Comparison of ENCODE assay signal across 15 mouse cellular contexts in the genomic region with DNA sequence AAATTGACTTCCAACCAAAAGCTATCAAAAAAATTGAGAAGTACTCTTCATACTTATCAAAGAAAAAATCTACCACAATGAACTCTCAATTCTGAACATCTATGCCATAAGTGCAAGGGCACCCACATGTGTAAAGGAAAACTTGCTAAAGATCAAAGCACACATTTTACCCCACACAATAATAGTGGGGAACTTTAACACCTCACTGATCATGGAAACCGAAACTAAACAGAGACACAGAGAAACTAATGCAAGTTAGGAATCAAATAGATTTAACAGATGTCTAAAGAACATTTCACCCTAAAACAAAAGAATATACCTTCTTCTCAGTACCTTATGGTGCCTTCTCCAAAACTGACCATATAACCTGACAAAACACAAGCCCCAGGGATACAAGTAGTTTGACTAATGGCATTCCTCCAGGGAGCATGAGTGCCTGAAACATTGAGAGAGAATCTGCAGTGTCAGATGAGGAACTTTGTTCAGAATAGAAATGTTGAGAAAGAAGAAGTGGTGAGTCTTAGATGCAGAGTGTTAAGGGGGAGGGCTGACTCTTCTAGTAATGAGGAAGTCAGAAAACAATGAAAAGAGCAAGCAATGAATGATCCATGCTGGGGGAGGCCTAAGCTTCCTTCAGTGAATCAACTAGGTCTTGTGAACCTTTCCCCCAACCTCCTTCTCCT. TPM values are rescaled to one million over a fixed set of nuclear protein-coding genes. Genes with fewer than 3 reads are reported as not detected.
DNase-seq lines count a peak whose midpoint lies in the region; ATAC-seq and TF ChIP-seq lines count a peak whose summit lies in the region.
"Had no signal": no experiment of that assay in that cellular context is flagged by ENCODE, and none has a peak within 500 bp of the region (broad histone marks: within the 10 kb centered on the region; RNA-seq: fewer than 3 reads in every experiment).

No protein-coding gene starts in this region.

- no peaks in the 10 kb centered on the region for H3K4me1 ChIP-seq in midbrain, embryonic 16.5 days (ENCODE audit: control insufficient read depth, insufficient read depth, low read length)
- H3K4me1 ChIP-seq: embryonic facial prominence, embryonic 13.5 days; limb, embryonic 15.5 days had no signal

- H3K36me3 ChIP-seq in midbrain, embryonic 16.5 days (ENCODE audit: control insufficient read depth, insufficient read depth, low read length), result no peaks in the 10 kb centered on the region
- H3K36me3 ChIP-seq: embryonic facial prominence, embryonic 13.5 days; limb, embryonic 15.5 days had no signal

- H3K9ac ChIP-seq in midbrain, embryonic 16.5 days (ENCODE audit: low read depth, low read length), result no peak overlapping the region
- H3K9ac ChIP-seq: embryonic facial prominence, embryonic 13.5 days; limb, embryonic 15.5 days had no signal

- no peak overlapping the region for H3K4me3 ChIP-seq in layer of hippocampus, adult 2 months
- no peak overlapping the region for H3K4me3 ChIP-seq in midbrain, embryonic 16.5 days (ENCODE audit: low read depth, low read length)
- H3K4me3 ChIP-seq: embryonic facial prominence, embryonic 13.5 days; limb, embryonic 15.5 days; myocyte had no signal

- H3K9me3 ChIP-seq in midbrain, embryonic 16.5 days (replicated peaks; ENCODE audit: control insufficient read depth, low read length, poor library complexity, severe bottlenecking), result no peaks in the 10 kb centered on the region
- H3K9me3 ChIP-seq: embryonic facial prominence, embryonic 13.5 days; limb, embryonic 15.5 days had no signal

- peak in 1 of 2 experiments; percentile 1 for DNase-seq in layer of hippocampus, adult 2 months (ENCODE audit: low spot score in 2 of 2)
- DNase-seq in layer of hippocampus, postnatal 36 days, result no peak
- peak; percentile 48 to 49 for DNase-seq in B cell, adult 2 months
- peak; percentile 94 for DNase-seq in MEL-GATA-1-ER (ENCODE audit: extremely low read depth, low read depth)
- no peak for DNase-seq in right cerebral cortex, postnatal 10 days (ENCODE audit: low spot score in 2 of 2)
- no peak for DNase-seq in urinary bladder, adult 2 months (ENCODE audit: low spot score)
- DNase-seq: cerebellum, adult 18-20 months had no signal

- TF ChIP-seq CTCF in layer of hippocampus, adult 2 months (conservative IDR thresholded peaks at IDR 0.05), result no peak

- H3K27ac ChIP-seq in layer of hippocampus, adult 2 months, result 0 out of 2 replicates have a peak overlapping the region, but pooled peaks have one; percentile 23
- no peak overlapping the region for H3K27ac ChIP-seq in midbrain, embryonic 16.5 days (ENCODE audit: low read length)
- H3K27ac ChIP-seq: embryonic facial prominence, embryonic 13.5 days; hindbrain, postnatal 0 days; limb, embryonic 15.5 days had no signal

- H3K27me3 ChIP-seq in midbrain, embryonic 16.5 days (ENCODE audit: control insufficient read depth, insufficient read depth, low read depth, low read length), result no peaks in the 10 kb centered on the region
- H3K27me3 ChIP-seq: embryonic facial prominence, embryonic 13.5 days; limb, embryonic 15.5 days had no signal

- no peak overlapping the region for H3K4me2 ChIP-seq in midbrain, embryonic 16.5 days (ENCODE audit: low read length)
- H3K4me2 ChIP-seq: embryonic facial prominence, embryonic 13.5 days; heart, embryonic 11.5 days; limb, embryonic 15.5 days had no signal

- 80% methylated on average over 1 of the region's 1 CpGs for WGBS in midbrain, embryonic 16.5 days

- ATAC-seq in megakaryocyte, adult 5-6 weeks (ENCODE audit: poor library complexity, severe bottlenecking), result peak; percentile 72
- no peak for ATAC-seq in midbrain, embryonic 16.5 days
- ATAC-seq: hindbrain, postnatal 0 days had no signal

RNA-seq across cellular contexts. Expression of a gene that starts 26.7 kb away (rescaled TPM):
- total RNA-seq in layer of hippocampus, adult 2 months (2021), result not detected
- total RNA-seq in layer of hippocampus, postnatal 36 days (2021), result not detected
- 18.4 and 53.3 TPM in 2 replicates for total RNA-seq in megakaryocyte, adult 5-6 weeks (2015)
- total RNA-seq in megakaryocyte, adult 5-6 weeks (2017), result 25.7 and 36.4 TPM in 2 replicates
- polyA plus RNA-seq in urinary bladder, adult 2 months (2012; rRNA removed), result 5.4 and 8.1 TPM in 2 replicates
- not detected in 2 replicates for polyA plus RNA-seq in midbrain, embryonic 16.5 days (2015; fragmentation: Nextera tagmentation; extraction: Ambion mirVana)
- total RNA-seq: hindbrain, postnatal 0 days had no signal
- polyA plus RNA-seq: heart, embryonic 11.5 days; hindbrain, postnatal 0 days; myocyte had no signal

RNA-seq across cellular contexts. Expression of a gene that starts 26.7 kb away (rescaled TPM):
- total RNA-seq in layer of hippocampus, adult 2 months (2021), result not detected
- under 1 TPM in 1 of 2 experiments, not detected in 1; 0.25 TPM for total RNA-seq in layer of hippocampus, postnatal 36 days (2021)
- 418 and 485 TPM in 2 replicates for total RNA-seq in megakaryocyte, adult 5-6 weeks (2015)
- total RNA-seq in megakaryocyte, adult 5-6 weeks (2017), result 237 and 284 TPM in 2 replicates
- 10.4 and 12.4 TPM in 2 replicates for polyA plus RNA-seq in urinary bladder, adult 2 months (2012; rRNA removed)
- polyA plus RNA-seq in midbrain, embryonic 16.5 days (2015; fragmentation: Nextera tagmentation; extraction: Ambion mirVana), result 0.29 TPM in 1 of 2 replicates, not detected in the other
- total RNA-seq: hindbrain, postnatal 0 days had no signal
- polyA plus RNA-seq: heart, embryonic 11.5 days; myocyte had no signal

RNA-seq across cellular contexts. Expression of a gene that starts 37.0 kb away (rescaled TPM):
- under 1 TPM in 1 of 2 experiments, not detected in 1; 0.15 TPM for total RNA-seq in layer of hippocampus, adult 2 months (2021)
- under 1 TPM in 1 of 2 experiments, not detected in 1; 0.46 TPM for total RNA-seq in layer of hippocampus, postnatal 36 days (2021)
- 925 and 1,007 TPM in 2 replicates for total RNA-seq in megakaryocyte, adult 5-6 weeks (2015)
- 681 and 727 TPM in 2 replicates for total RNA-seq in megakaryocyte, adult 5-6 weeks (2017)
- 18.3 and 25.4 TPM in 2 replicates for polyA plus RNA-seq in urinary bladder, adult 2 months (2012; rRNA removed)
- 0.63 and 0.78 TPM in 2 replicates for polyA plus RNA-seq in midbrain, embryonic 16.5 days (2015; fragmentation: Nextera tagmentation; extraction: Ambion mirVana)
- total RNA-seq: layer of hippocampus, postnatal 14 days had no signal
- polyA plus RNA-seq: myocyte had no signal

Comparison
In these comparisons a context has a peak if more than half of its experiments do, and no peak if none do; other contexts are left out.
1. DNase-seq: peak in B cell, adult 2 months (2 of 2) and MEL-GATA-1-ER (single experiment); none in layer of hippocampus, postnatal 36 days (0 of 2), right cerebral cortex, postnatal 10 days (0 of 2) and urinary bladder, adult 2 months (single experiment).
2. RNA of a gene that starts 26.7 kb away (total RNA-seq): 18.4 to 53.3 TPM in megakaryocyte, adult 5-6 weeks; not detected in layer of hippocampus, postnatal 36 days and not detected in layer of hippocampus, adult 2 months; every median in the first group is over 10 times any median in the second.
3. RNA of a gene that starts 26.7 kb away (total RNA-seq): 237 to 485 TPM in megakaryocyte, adult 5-6 weeks; not detected in layer of hippocampus, adult 2 months and 0.25 TPM in layer of hippocampus, postnatal 36 days; every median in the first group is over 100 times any median in the second.
4. RNA of a gene that starts 37.0 kb away (total RNA-seq): 681 to 1,007 TPM in megakaryocyte, adult 5-6 weeks; 0.15 TPM in layer of hippocampus, adult 2 months and 0.46 TPM in layer of hippocampus, postnatal 36 days; every median in the first group is over 100 times any median in the second.